Mouse (Mus musculus): Measurements from ENCODE around the gene Gm3138. TPM values are rescaled to one million over a fixed set of nuclear protein-coding genes. Genes with fewer than 3 reads are reported as not detected.

Gm3138 gene
- polyA plus RNA-seq (2014; fragmentation: Illumina TruSeq; extraction: RNeasy Lipid Tissue Mini Kit (QIAGEN cat#74804)), result not detected

DNA sequence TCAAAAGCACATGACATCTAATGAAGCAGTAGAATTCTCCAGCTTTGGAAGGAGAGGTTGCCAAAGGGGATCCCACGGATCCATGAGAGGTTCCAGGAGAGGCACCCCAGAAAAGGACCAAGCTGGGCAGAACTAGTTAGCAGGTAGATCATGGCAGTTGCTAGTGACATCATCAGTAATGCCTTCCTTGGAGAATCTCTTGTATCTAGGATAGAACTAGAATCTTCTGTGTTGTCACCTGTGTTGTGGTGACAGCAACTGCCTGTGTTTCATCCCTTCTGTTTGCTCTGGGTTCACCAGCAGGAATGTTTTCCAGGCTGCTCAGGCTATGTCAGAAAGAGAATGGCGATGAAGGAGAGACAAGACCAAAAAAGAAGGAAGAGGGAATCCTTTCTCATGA, at the start of gene Gm3138:
Gene Gm3138 (plus strand): TSS at position 301 of the 400 bp plus-strand sequence.

Other genes with a start within 250 kb of the Gm3138 start
- not detected for gene Gm5796, start 225.7 kb upstream of the Gm3138 start, polyA plus RNA-seq (2014; fragmentation: Illumina TruSeq; extraction: RNeasy Lipid Tissue Mini Kit (QIAGEN cat#74804))
- not detected for gene Gm3115, start 165.5 kb upstream of the Gm3138 start, polyA plus RNA-seq (2014; fragmentation: Illumina TruSeq; extraction: RNeasy Lipid Tissue Mini Kit (QIAGEN cat#74804))
- gene Gm8108, start 139.1 kb upstream of the Gm3138 start, polyA plus RNA-seq (2014; fragmentation: Illumina TruSeq; extraction: RNeasy Lipid Tissue Mini Kit (QIAGEN cat#74804)), result not detected
- gene Gm3127, start 84.6 kb upstream of the Gm3138 start, polyA plus RNA-seq (2014; fragmentation: Illumina TruSeq; extraction: RNeasy Lipid Tissue Mini Kit (QIAGEN cat#74804)), result not detected
- gene Gm2974, start 67.1 kb upstream of the Gm3138 start, polyA plus RNA-seq (2014; fragmentation: Illumina TruSeq; extraction: RNeasy Lipid Tissue Mini Kit (QIAGEN cat#74804)), result not detected
- not detected for gene Gm3149, start 67.7 kb downstream of the Gm3138 start, polyA plus RNA-seq (2014; fragmentation: Illumina TruSeq; extraction: RNeasy Lipid Tissue Mini Kit (QIAGEN cat#74804))
- gene 2610042L04Rik, start 85.1 kb downstream of the Gm3138 start, polyA plus RNA-seq (2014; fragmentation: Illumina TruSeq; extraction: RNeasy Lipid Tissue Mini Kit (QIAGEN cat#74804)), result not detected
- gene Gm3159, start 147.9 kb downstream of the Gm3138 start, polyA plus RNA-seq (2014; fragmentation: Illumina TruSeq; extraction: RNeasy Lipid Tissue Mini Kit (QIAGEN cat#74804)), result not detected
- not detected for gene Gm3164, start 165.8 kb downstream of the Gm3138 start, polyA plus RNA-seq (2014; fragmentation: Illumina TruSeq; extraction: RNeasy Lipid Tissue Mini Kit (QIAGEN cat#74804))
- not detected for gene Gm3173, start 181.4 kb downstream of the Gm3138 start, polyA plus RNA-seq (2014; fragmentation: Illumina TruSeq; extraction: RNeasy Lipid Tissue Mini Kit (QIAGEN cat#74804))
- not detected for gene Gm3182, start 232.1 kb downstream of the Gm3138 start, polyA plus RNA-seq (2014; fragmentation: Illumina TruSeq; extraction: RNeasy Lipid Tissue Mini Kit (QIAGEN cat#74804))